Mouse (Mus musculus) urinary bladder, postnatal 14 days (tissue): Measurements from ENCODE around the gene Ankrd26.
A peak's percentile ranks its signal among the peaks of the same experiment; 100 is the strongest.
"Not testable (repeated sequence)": the region's sequence is repeated elsewhere in the genome, so short reads cannot be mapped to it uniquely, and the experiment has no call there.

Experiments used
- DNase-seq: peaks from one replicate; pipeline ENCODE4 v3.0.0; 2021; ENCODE audit warnings: low spot score

The Ankrd26 gene

GRCm38 (mm10) chr6:118561745-118562609 lies at the start of gene Ankrd26:
Gene Ankrd26 (minus strand): TSS chr6:118562226.
- DNase-seq = peak; percentile 93

GRCm38 (mm10) chr6:118608906-118609305 lies 46.9 kb upstream of the Ankrd26 start:
- no peak for DNase-seq

- DNase-seq = no peak
Observed at GRCm38 (mm10) chr6:118605974-118606373, 43.9 kb upstream of the Ankrd26 start.

GRCm38 (mm10) chr6:118603825-118604224 lies 41.8 kb upstream of the Ankrd26 start:
- DNase-seq = no peak

- no peak for DNase-seq
Observed at GRCm38 (mm10) chr6:118595681-118596055, 33.6 kb upstream of the Ankrd26 start.

- no peak for DNase-seq
Observed at GRCm38 (mm10) chr6:118594833-118595680, 33.0 kb upstream of the Ankrd26 start.

GRCm38 (mm10) chr6:118594070-118594469 lies 32.0 kb upstream of the Ankrd26 start:
- peak; percentile 16 for DNase-seq

GRCm38 (mm10) chr6:118593377-118594061 lies 31.5 kb upstream of the Ankrd26 start:
- peak; percentile 30 for DNase-seq

GRCm38 (mm10) chr6:118592662-118593376 lies 30.8 kb upstream of the Ankrd26 start:
- no peak for DNase-seq

GRCm38 (mm10) chr6:118578741-118579140 lies 16.7 kb upstream of the Ankrd26 start:
- not testable (repeated sequence) for DNase-seq

GRCm38 (mm10) chr6:118574351-118574750 lies 12.3 kb upstream of the Ankrd26 start:
- DNase-seq = no peak

- no peak for DNase-seq
Observed at GRCm38 (mm10) chr6:118567816-118568215, 5.8 kb upstream of the Ankrd26 start.

- DNase-seq = no peak
Observed at GRCm38 (mm10) chr6:118561225-118561624, 801 bp downstream of the Ankrd26 start.

- DNase-seq = no peak
Observed at GRCm38 (mm10) chr6:118538627-118539026, 23.4 kb downstream of the Ankrd26 start.

GRCm38 (mm10) chr6:118537201-118537600 lies 24.8 kb downstream of the Ankrd26 start:
- DNase-seq = not testable (repeated sequence)

GRCm38 (mm10) chr6:118535321-118535720 lies 26.7 kb downstream of the Ankrd26 start:
- no peak for DNase-seq

- DNase-seq = no peak
Observed at GRCm38 (mm10) chr6:118533381-118533780, 28.6 kb downstream of the Ankrd26 start.

- no peak for DNase-seq
Observed at GRCm38 (mm10) chr6:118520668-118521067, 41.4 kb downstream of the Ankrd26 start.

- no peak for DNase-seq
Observed at GRCm38 (mm10) chr6:118513335-118514012, 48.6 kb downstream of the Ankrd26 start.

GRCm38 (mm10) chr6:118499010-118499409 lies 63.0 kb downstream of the Ankrd26 start:
- DNase-seq = no peak

GRCm38 (mm10) chr6:118482125-118482524 lies 79.9 kb downstream of the Ankrd26 start:
- no peak for DNase-seq
